Mouse (Mus musculus): ENCODE measurements around the gene Gm5089. TPM values are rescaled to one million over a fixed set of nuclear protein-coding genes. Genes with fewer than 3 reads are reported as not detected.

The Gm5089 gene
- total and polyA plus RNA-seq, 3 experiments = not detected

DNA sequence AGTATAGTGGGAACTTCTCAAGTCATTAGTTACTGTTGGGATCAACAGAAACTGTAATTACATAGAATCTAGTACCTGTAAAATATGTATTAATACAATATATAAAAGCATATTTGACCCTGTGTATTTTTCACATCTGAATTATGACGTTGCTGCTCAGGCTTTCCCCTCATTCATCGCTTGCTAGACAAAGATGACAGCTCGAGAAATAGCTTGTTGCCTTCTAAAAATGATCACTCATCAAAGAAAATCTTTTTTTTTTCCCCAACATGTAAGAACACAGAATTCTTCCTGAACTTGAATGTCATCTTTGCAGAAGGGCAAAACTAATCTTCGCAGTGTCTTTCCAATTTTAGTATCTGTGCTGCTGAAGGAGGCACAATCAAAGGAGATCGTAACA lies 63.1 kb downstream of the Gm5089 start:
- Histone ChIP-seq H3K9ac (ENCODE audit: control insufficient read depth, low read depth, low read length, poor library complexity, severe bottlenecking) (no peak overlapping the region), H3K36me3 (ENCODE audit: control insufficient read depth in 1 of 2, insufficient read depth in 2 of 2, low read length in 2 of 2) (peaks cover 0 to 9% of the 10 kb centered on the region in 2 experiments; a peak in 2 of 4 replicates), H3K4me1 (ENCODE audit: control insufficient read depth in 1 of 2, insufficient read depth in 2 of 2, low read length in 2 of 2) (peaks cover 8 to 11% of the 10 kb centered on the region in 2 experiments; a peak in 3 of 4 replicates), H3K27me3 (ENCODE audit: control insufficient read depth in 1 of 2, insufficient read depth in 2 of 2, low read length in 2 of 2) (no peaks in the 10 kb centered on the region), H3K4me3 (ENCODE audit: control insufficient read depth in 1 of 2, insufficient read depth in 1 of 2, low read depth in 2 of 2, low read length in 2 of 2) (no peak overlapping the region), H3K79me2 (ENCODE audit: control insufficient read depth, insufficient read depth, low read length, poor library complexity) (no peaks in the 10 kb centered on the region), H3K27ac (ENCODE audit: control insufficient read depth, low read depth, low read length) (no peak overlapping the region), H3K9me3 (replicated peaks; ENCODE audit: insufficient read depth, low read length) (no peaks in the 10 kb centered on the region)
- no peak for TF ChIP-seq GABPA (IDR thresholded peaks at IDR 0.05; ENCODE audit: low read depth, low read length)
- TF ChIP-seq TCF12 (IDR thresholded peaks at IDR 0.05; ENCODE audit: low read depth, low read length) = no peak
- no peak for TF ChIP-seq SMC3 (IDR thresholded peaks at IDR 0.05; ENCODE audit: low read depth, low read length)
- no peak for TF ChIP-seq JUND (IDR thresholded peaks at IDR 0.05; ENCODE audit: low read depth, low read length)
- TF ChIP-seq NRF1 (IDR thresholded peaks at IDR 0.05; ENCODE audit: insufficient read depth, low read depth, low read length, poor library complexity, severe bottlenecking) = no peak
- TF ChIP-seq MEF2A (IDR thresholded peaks at IDR 0.05; ENCODE audit: extremely low read depth, insufficient replicate concordance, low read depth, low read length, poor library complexity, severe bottlenecking) = no peak
- TF ChIP-seq HCFC1 (IDR thresholded peaks at IDR 0.05; ENCODE audit: low read depth, low read length) = no peak
- no peak for TF ChIP-seq POLR2A (IDR thresholded peaks at IDR 0.05; ENCODE audit: control insufficient read depth in 1 of 2, insufficient read depth in 1 of 2, low read depth in 1 of 2, low read length in 2 of 2, poor library complexity in 1 of 2)
- TF ChIP-seq ELF1 (IDR thresholded peaks at IDR 0.05; ENCODE audit: low read depth, low read length) = no peak
- TF ChIP-seq RCOR1 (IDR thresholded peaks at IDR 0.05; ENCODE audit: low read depth, low read length) = no peak
- TF ChIP-seq TBP (IDR thresholded peaks at IDR 0.05; ENCODE audit: low read depth, low read length) = no peak
- TF ChIP-seq ETS1 (IDR thresholded peaks at IDR 0.05; ENCODE audit: low read depth, low read length) = no peak
- no peak for TF ChIP-seq KAT2A (conservative IDR thresholded peaks at IDR 0.05; ENCODE audit: low read depth, low read length)
- TF ChIP-seq ZNF384 (IDR thresholded peaks at IDR 0.05; ENCODE audit: low read depth, low read length) = no peak
- TF ChIP-seq GATA1 (IDR thresholded peaks at IDR 0.05; ENCODE audit: low read depth, low read length) = no peak
- no peak for TF ChIP-seq CHD1 (IDR thresholded peaks at IDR 0.05; ENCODE audit: low read depth, low read length)
- no peak for TF ChIP-seq CHD2 (IDR thresholded peaks at IDR 0.05; ENCODE audit: low read length)
- TF ChIP-seq EP300 (IDR thresholded peaks at IDR 0.05; ENCODE audit: low read depth in 1 of 2, low read length in 2 of 2) = no peak
- no peak for TF ChIP-seq ZMIZ1 (IDR thresholded peaks at IDR 0.05; ENCODE audit: low read depth, low read length)
- no peak for TF ChIP-seq NELFE (IDR thresholded peaks at IDR 0.05; ENCODE audit: low read depth, low read length)
- no peak for DNase-seq (ENCODE audit: low read depth, low spot score)
